Mouse (Mus musculus) left cerebral cortex, adult 2 months (tissue): ENCODE results near the gene Esrra. TPM values are rescaled to one million over a fixed set of nuclear protein-coding genes. Genes with fewer than 3 reads are reported as not detected.

Source experiments
- DNase-seq, 2 experiments: peaks; one replicate each; pipeline ENCODE4 v3.0.0; 2021 to 2022; ENCODE audit warnings: low spot score in 2 of 2, mixed read lengths in 1 of 2; ENCODE audit errors: extremely low spot score in 1 of 2
- H3K27ac ChIP-seq: fragments of 200-600 bp; 2 replicates; pipeline ENCODE4 v1.8.1; 2022
- H3K4me3 ChIP-seq: fragments of 200-600 bp; 2 replicates; pipeline ENCODE4 v1.8.1; 2022
- CTCF ChIP-seq: fragments of 200-600 bp; IDR thresholded peaks from 2 replicates; pipeline ENCODE4 v1.8.1; 2022; ENCODE audit warnings: antibody characterized with exemption, mild to moderate bottlenecking, moderate library complexity
- intact Hi-C: fragments of 180-260 bp; cut with DNase I; formaldehyde crosslinking; loops from one replicate; pipeline ENCODE4 v1.15.1; 2025
- total RNA-seq, 2 experiments: library from RNA; stranded (reverse); gene quantifications; 2 replicates each; pipeline ENCODE4 v1.2.3; 2021

The Esrra gene
- total RNA-seq, 2 experiments from 2014 or later, result 66.8 to 69.2 TPM

DNA sequence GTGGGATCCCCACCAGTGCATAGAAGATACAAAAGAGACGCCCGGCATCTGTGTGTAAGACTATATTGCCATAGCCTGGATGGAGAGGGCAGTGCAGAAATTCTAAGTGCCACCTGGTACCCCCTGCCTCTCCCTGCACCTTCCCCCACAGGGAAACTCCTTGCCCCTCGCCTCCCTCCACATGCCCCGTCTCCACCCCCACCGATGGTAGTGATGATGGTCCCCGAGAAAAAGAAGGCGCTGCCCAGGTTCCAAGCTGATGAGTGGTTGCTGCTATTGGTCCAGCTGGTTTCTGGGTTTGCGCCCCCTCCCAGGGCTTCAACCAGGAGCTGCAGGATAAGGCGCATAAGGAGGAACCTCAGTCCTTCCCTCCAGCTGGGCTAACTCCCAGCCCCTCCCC lies 6.5 kb upstream of the Esrra start:
- TF ChIP-seq CTCF, result no peak
- H3K4me3 ChIP-seq, result no peak overlapping the region
- no peak for DNase-seq
- intact Hi-C loops, result no loop called here
- no peak overlapping the region for H3K27ac ChIP-seq

DNA sequence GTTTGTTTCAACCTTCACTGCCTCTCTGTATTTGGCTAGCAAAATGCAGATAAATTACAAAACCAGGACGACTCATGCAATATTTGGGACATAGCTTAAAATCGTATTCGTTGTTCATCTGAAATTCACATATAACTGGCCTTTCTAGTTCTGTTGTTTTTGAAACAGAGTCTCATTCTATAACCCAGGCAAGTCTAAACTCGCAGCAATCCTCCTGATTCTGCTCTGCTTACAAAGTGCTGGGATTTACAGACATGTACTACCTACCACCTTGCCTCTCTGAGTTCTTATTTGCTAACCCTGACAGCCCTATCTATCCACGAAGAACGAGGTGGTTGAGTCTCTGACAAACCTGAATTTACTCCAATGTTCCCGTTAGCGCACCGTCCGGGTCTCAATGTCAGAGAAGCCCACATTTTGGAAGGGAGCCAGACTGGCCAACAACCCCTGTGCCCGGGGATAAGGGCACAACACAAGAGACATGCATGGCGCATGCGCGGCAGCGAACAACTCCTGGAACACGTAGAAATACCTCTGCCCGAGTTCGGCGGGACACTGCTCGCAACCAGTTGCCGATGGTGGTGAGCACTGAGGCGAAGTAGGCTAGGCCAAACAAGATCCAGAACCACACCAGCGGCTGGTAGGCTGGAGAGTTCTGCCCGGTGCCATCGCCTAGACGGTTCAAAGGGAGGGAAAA lies 5.1 kb upstream of the Esrra start:
- DNase-seq, result no peak
- TF ChIP-seq CTCF, result no peak
- intact Hi-C loops, result no loop called here
- Histone ChIP-seq H3K27ac (no peak overlapping the region), H3K4me3 (no peak overlapping the region)

DNA sequence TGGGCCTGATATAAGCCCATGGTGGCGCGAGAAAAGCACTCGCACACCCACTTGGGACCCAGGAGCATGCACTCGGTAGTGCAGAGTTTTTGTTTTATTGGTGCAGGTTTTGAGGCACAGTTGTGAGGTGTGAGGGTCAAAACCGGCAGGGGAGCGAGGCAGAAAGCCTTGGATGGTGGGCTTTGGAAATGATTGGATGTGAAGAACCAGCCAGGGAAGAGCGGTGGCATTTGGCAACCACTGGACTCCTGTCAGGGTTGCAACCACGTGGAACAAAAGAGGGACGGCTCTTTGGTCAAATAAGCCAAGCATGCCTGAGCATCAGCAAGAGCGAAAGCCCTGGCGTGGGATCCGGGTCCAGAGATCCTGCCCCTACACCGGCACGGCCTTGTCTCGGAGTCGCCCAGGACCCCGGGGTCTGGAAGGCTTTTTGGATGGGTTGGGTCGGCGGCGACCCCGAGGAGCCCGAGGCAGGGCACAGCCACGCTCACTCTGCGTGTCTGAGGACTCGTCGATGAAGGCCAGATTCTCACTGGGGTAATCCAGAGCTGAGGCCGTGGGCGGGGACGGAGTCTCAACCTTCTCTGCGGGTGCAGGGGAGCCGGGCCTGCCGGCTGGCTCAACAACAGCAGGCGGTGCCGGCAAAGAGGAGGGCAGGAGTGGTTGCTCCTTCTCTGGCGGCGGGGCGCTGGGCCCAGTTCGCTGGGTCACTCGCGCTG lies 4.2 kb upstream of the Esrra start:
- no peak for TF ChIP-seq CTCF
- intact Hi-C loops, result no loop called here
- no peak overlapping the region for H3K27ac ChIP-seq

DNA sequence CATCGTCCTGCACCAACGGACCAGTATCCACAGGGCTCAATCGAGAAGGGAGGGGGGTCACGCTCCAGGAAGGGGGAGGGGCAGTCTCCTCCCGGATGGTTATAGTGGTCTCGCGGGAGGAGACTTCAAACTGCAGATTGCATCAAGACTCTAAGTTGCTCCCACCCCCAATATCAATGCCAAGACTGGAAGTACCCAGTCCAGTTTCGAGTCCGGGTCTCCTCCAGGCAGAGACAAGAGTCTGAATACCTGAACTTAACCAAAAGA lies 3.6 kb upstream of the Esrra start, which contains the start of gene Catsperz:
Gene Catsperz (minus strand): TSS at position 74 of the 267 bp plus-strand sequence.
- no peak for DNase-seq
- H3K4me3 ChIP-seq, result no peak within 1 kb of the TSS
- TF ChIP-seq CTCF, result no peak
- no peak within 1 kb of the TSS for H3K27ac ChIP-seq
- intact Hi-C loops, result no loop called here

More for the DNA sequence above, 4.2 kb upstream of the Esrra start:
- DNase-seq, result no peak
- H3K4me3 ChIP-seq, result no peak overlapping the region

DNA sequence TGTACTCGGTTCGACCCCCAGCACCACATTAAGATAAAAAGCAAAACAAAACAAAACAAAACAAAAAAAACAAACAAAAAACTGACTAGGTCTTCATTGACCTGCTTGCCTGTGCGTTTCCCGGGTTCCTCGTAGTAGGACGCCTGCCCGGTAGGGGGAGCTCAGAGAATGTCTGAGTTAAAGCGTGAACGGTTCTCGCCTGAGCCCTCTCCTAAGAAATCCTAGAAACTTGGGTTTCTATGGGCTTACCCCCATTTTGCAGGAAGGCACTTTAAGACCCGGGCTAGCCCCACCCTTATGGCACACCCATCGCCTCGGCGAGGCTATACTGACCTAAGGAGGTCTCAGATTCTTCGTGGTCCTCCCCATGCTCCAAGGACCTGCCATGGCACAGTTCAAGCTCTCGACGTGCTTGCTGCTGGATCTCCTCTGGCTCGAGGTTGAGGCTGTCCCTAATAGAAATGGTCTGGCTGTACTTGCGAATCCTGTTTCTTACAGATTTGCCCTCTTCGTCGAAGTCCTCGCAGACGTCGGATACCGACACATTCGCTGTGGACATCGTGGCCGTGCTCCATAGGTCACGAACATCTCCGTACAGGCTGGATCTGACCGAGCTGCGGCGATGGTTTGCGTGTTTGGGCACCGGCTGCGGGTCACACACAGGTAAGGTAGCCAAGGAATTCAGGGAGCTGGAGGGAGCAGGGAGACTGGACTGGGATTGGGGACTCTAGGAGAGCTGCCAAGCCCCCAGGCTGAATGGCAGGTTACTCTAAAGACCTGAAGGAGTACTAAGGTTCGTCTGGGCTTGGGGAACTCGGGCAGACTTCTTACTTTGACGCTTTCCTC lies 3.1 kb upstream of the Esrra start:
- H3K27ac ChIP-seq, result no peak overlapping the region
- TF ChIP-seq CTCF, result peak; percentile 93
- intact Hi-C loops, result loop anchor here (1.0 to 5.0 kb wide), 2 partner anchors 96 to 113 kb away; partner anchors contain the start of gene Stip1
- no peak overlapping the region for H3K4me3 ChIP-seq
- peak; percentile 84 to 88 for DNase-seq

DNA sequence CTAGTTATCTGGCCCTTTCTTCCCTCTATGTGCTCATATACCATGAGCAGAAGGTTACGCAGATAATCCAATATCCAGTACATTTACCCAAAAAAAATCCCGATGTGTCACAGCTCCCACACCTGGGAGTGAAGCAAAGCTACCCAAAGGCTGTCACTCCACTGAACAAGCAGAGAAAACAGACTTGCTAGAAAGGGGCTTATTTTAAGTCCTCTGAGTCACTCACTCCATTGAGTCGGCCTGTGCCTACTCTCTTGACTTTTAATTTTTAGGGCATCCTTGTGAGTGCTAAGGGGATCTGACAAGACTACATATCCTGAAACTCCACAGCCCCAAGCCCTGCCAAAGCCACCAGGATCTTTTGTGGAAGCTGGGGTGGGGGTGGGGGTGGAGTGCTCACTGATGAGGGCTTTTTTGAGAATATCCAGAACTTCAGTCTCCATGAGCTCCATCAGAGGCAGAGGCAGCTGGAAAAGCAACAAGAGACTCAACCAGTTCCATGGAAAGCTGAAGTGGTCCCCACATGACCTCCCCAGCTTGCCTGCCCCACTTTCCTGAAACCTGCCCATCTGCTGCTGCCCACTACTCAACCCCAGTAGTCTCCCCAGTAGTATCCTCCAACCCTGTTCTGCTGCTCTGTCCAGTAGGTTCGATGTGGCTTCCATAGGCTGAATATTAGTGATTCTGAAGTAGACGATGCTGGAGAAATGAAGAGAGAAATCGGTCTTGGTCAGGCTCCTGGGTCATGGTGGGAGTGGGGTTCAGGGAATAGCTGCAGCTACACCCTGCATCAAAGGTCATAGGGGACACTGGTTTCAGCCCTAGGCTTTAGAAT lies 1.5 kb upstream of the Esrra start:
- no peak for TF ChIP-seq CTCF
- H3K27ac ChIP-seq, result peak overlapping the region; percentile 98
- intact Hi-C loops, result loop anchor here (2.0 to 5.0 kb wide), 2 partner anchors 56 to 114 kb away; partner anchors contain the start of gene Stip1
- no peak for DNase-seq
- peak overlapping the region; percentile 82; the same call in 1 of the 2 replicates for H3K4me3 ChIP-seq

DNA sequence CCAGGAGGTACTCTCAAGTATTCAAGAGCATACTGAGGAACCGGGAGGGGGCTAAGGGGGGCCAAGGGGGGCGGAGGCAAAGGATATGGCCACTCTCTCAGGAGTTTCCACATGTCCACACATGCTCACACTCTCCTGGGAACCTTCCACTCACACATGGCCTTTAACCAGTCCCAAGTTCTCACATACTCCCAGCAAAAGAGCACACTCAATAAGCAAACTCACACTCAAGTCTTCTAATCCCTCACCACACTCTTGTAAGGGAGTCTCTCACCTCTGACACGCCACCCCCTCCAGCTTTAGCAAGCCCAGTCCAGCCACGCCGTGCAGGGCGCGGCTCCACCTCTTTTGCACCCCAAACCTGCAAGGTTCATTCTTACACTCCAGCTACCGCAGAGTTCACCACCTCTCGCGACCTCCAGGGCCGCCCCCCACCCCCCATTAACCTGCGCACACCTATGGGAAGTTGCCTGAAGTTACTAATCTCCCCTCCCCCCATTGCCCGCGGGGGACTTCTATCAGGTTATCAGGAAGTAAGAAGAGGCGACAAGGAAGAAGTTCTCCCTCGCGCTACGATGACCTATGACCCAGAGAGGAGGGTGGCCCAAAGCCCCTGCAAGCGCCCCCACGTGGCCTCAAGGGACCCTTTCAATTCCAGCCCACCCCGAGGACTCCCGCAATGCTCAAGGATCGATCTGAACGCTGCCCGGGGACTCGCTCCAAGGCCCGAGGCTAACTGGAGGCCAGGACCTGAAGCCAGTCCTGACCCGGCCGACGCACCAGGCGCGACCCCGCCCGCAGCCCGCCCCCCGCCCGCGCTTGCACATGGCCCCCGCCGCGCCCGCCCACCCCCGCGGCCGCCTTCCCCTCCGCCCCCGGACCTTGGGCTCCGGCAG lies 624 bp downstream of the Esrra start:
- no peak for TF ChIP-seq CTCF

DNA sequence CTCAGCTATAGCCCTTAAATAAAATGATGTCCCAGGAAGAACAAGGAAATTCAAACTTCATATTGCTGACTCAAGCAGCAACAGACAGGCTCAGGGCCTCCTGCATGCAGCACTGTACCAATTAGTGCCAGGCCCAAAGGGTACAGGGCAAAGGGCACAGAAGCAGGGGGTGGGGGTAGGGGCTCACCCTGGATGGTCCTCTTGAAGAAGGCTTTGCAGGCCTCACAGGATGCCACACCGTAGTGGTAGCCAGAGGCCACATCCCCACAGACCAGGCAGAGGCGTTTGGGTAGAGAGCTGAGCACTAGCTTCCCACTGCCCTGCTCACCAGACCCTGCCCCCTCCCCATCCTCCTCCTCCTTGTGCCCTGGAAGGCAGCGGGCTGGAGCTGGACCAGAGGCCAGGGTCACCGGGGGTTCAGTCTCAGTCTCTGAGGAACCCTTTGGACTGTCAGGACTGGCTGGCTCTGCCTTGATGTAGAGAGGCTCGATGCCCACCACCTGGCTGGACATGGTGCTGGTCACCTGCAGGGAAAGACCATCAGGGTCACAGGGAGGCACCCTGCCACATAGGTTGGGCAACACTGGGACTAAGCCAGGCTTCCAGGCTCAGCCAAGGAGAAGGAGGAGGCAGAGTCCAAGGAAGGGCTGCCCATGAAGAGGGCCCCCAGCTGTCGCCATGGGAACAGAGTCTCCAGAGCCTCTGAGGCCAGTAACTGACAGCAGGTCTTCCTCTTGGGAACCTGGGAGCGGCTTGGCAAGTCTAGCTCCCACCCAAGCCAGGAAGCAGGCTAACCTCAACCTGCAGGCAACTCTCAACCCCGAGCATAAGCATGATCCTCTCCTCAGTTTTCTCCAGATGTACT lies 1.5 kb downstream of the Esrra start:
- no peak for TF ChIP-seq CTCF
- H3K4me3 ChIP-seq, result peak overlapping the region; percentile 82
- DNase-seq, result peak in 1 of 2 experiments; percentile 32
- intact Hi-C loops, result loop anchor here (1.0 to 5.0 kb wide), 2 partner anchors 8 to 117 kb away; partner anchors contain the start of gene Stip1
- no peak overlapping the region for H3K27ac ChIP-seq

More for the DNA sequence above, 624 bp downstream of the Esrra start:
- Histone ChIP-seq H3K4me3 (peak overlapping the region; percentile 82), H3K27ac (peak overlapping the region; percentile 89)
- intact Hi-C loops, result loop anchor here (1.0 to 5.0 kb wide), 2 partner anchors 9 to 116 kb away; partner anchors contain the start of gene Stip1
- DNase-seq, result peak in 1 of 2 experiments; percentile 50

DNA sequence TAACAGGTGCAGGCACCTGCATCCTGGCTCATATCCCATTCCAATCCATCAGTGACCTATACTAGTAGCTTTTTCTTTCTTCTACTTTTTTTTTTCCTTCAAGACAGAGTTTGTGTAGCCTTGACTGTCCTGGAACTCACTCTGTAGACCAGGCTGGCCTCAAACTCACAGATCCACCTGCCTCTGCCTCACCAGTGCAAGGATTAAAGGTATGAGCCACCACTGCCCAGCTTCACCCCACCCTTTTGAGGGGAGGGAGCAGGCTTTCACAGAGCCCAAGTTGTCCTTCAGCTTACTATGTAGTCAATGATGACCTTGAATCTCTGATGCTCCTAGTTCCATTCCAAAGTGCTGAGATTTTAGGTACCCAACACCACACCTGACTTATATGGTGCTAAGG lies 2.2 kb downstream of the Esrra start:
- no peak for DNase-seq
- intact Hi-C loops, result no loop called here
- TF ChIP-seq CTCF, result no peak

More for the DNA sequence above, 2.2 kb downstream of the Esrra start:
- Histone ChIP-seq H3K4me3 (no peak overlapping the region; the same call in 1 of the 2 replicates), H3K27ac (no peak overlapping the region)
